Mouse (Mus musculus): ENCODE data around the gene Cacnb1.

DNA sequence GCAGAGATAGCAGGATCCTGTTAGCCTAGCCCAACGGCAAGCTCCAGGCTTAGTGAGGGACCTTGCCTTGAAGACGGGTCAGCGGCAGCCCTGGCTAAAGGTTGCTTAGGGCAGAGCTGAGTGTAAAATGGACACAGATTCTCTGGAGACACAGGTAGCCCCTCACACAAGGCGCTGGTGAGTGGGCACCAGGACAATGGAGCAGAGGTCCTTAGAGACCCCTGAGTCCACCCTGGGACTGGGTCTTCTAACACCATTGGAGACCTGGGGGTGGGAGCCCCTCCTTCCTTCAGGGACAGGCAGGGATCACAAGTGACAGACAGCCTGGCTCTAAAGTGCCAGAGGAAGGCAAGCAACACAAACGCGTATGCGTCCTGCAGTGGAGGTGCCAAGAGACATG lies 52.1 kb downstream of the Cacnb1 start:
- TF ChIP-seq POLR2A (IDR thresholded peaks at IDR 0.05; ENCODE audit: control insufficient read depth, low read depth, low read length) = no peak
- TF ChIP-seq CTCF (IDR thresholded peaks at IDR 0.05; ENCODE audit: control insufficient read depth, insufficient read depth, insufficient replicate concordance, low read depth, low read length) = no peak

All from testis, adult 2 months (tissue).